Mouse (Mus musculus) G1E (cell line): ENCODE results near the gene Slx1b.

Experiments used
- CTCF ChIP-seq: IDR thresholded peaks from 2 replicates; pipeline ENCODE4 v1.5.1; 2012; ENCODE audit warnings: low read depth, low read length, inconsistent platforms, mixed read lengths
- POLR2AphosphoS5 ChIP-seq: IDR thresholded peaks from 2 replicates; pipeline ENCODE4 v1.6.1; 2012; ENCODE audit warnings: low read depth, low read length, inconsistent platforms; ENCODE audit not compliant: insufficient replicate concordance

DNA sequence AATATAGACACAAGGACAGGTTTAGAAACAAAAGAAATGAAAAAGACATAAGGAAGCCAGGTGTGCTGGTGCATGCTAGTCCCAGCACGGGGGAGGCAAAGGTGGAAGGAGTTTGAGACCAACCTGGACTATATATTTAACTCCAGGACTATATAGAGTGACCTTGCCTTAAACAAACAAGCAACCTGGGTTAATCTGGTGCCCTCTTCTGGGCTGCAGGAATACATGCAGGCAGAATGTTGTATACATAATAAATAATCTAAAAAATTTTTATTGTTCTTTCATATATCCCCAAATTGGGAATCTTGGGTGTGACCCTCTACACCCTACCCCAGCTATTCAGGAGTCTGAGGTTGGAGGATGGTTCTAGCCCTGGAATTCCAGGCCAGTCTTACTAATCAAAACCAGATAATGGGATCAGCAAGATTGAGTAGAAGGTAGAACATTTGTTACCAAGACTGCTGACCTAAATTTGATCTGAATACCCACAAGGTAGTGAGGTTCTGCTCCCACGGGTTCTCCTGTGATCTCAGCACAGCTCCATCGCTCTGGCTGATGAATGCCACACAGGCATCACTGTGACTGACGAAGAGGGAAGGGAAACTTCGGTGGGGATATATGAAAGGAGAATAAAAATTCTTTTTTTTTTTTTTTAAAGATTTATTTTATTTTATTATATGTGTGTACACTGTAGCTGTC lies 52.9 kb downstream of the Slx1b start:
- TF ChIP-seq POLR2AphosphoS5 (no peak), CTCF (no peak)
